Mouse (Mus musculus) liver, embryonic 14.5 days (tissue): ENCODE results near the gene Ntf3. TPM values are rescaled to one million over a fixed set of nuclear protein-coding genes. Genes with fewer than 3 reads are reported as not detected.

Source experiments
- ATAC-seq: fragments of 200-750 bp; cut with Nextera tagmentation; 2 replicates; pipeline ENCODE4 v1.8.0; 2017; ENCODE audit warnings: moderate number of reproducible peaks, mild to moderate bottlenecking, moderate library complexity; ENCODE audit not compliant: insufficient read depth
- DNase-seq, 3 experiments: peaks; one replicate each; pipeline ENCODE4 v3.0.0-alpha.2; 2012 to 2013; ENCODE audit warnings: low read depth in 3 of 3, low spot score in 3 of 3
- H3K27ac ChIP-seq: fragments of 300-500 bp; sonication (generic); 2 replicates; pipeline ENCODE4 v1.5.1; 2014; ENCODE audit warnings: moderate library complexity, mild to moderate bottlenecking, control low read depth, inconsistent platforms
- H3K27me3 ChIP-seq: fragments of 300-500 bp; sonication (generic); 2 replicates; pipeline ENCODE4 v1.6.1; 2014; ENCODE audit warnings: mild to moderate bottlenecking, low read length, moderate library complexity; ENCODE audit not compliant: control insufficient read depth, insufficient read depth
- H3K36me3 ChIP-seq: fragments of 300-500 bp; sonication (generic); replicated peaks from 2 replicates; pipeline ENCODE4 v1.6.1; 2014; ENCODE audit warnings: low read depth; ENCODE audit not compliant: control insufficient read depth, insufficient read depth
- H3K4me1 ChIP-seq, 2 experiments: fragments of 200-500 bp in 1 of 2; fragments of 300-500 bp in 1 of 2; sonication (generic) in 1 of 2; replicated peaks; 2 replicates each; pipeline ENCODE4 v1.6.1; 2012 to 2014; ENCODE audit warnings: antibody characterized with exemption in 1 of 2, inconsistent platforms in 1 of 2, low read length in 1 of 2; ENCODE audit not compliant: control insufficient read depth in 2 of 2, insufficient read depth in 2 of 2
- H3K4me2 ChIP-seq: fragments of 300-500 bp; sonication (generic); 2 replicates; pipeline ENCODE4 v1.6.1; 2014; ENCODE audit warnings: low read depth, mild to moderate bottlenecking, control low read depth, moderate library complexity
- H3K4me3 ChIP-seq, 2 experiments: fragments of 200-500 bp in 1 of 2; fragments of 300-500 bp in 1 of 2; sonication (generic) in 1 of 2; 2 replicates each; pipeline ENCODE4 v1.5.1; 2012 to 2014; ENCODE audit warnings: low read depth in 2 of 2, low read length in 2 of 2, mild to moderate bottlenecking in 2 of 2, control low read depth in 1 of 2, inconsistent platforms in 1 of 2, moderate library complexity in 1 of 2; ENCODE audit not compliant: insufficient read depth in 1 of 2
- H3K9ac ChIP-seq: fragments of 300-500 bp; sonication (generic); replicated peaks from 2 replicates; pipeline ENCODE4 v1.6.1; 2014; ENCODE audit warnings: mild to moderate bottlenecking, control low read depth, moderate library complexity
- H3K9me3 ChIP-seq: fragments of 300-500 bp; sonication (generic); 2 replicates; pipeline ENCODE4 v1.6.1; 2016; ENCODE audit warnings: low read length, mixed read lengths; ENCODE audit not compliant: control insufficient read depth
- CTCF ChIP-seq: IDR thresholded peaks from 2 replicates; pipeline ENCODE4 v1.5.1; 2016; ENCODE audit warnings: antibody characterized with exemption, low read depth, control low read depth
- EP300 ChIP-seq: IDR thresholded peaks from 2 replicates; pipeline ENCODE4 v1.6.1; 2016; ENCODE audit warnings: antibody characterized with exemption, low read depth
- WGBS: fragments of 180-500 bp; shearing (Covaris S2); extraction: QIAGEN DNeasy Blood & Tissue Kit; methylation state at CpG from one replicate; pipeline ENCODE4 v1.1.7; 2014; ENCODE audit not compliant: insufficient replicate concordance; 5-methylcytosine and 5-hydroxymethylcytosine counted together
- polyA plus RNA-seq, 2 experiments: library from polyadenylated mRNA; depleted of rRNA in 1 of 2; stranded (reverse) in 1 of 2; unstranded in 1 of 2; fragments of >200 nt; fragmentation: Nextera tagmentation in 1 of 2; extraction: Ambion mirVana in 1 of 2; gene quantifications; 2 replicates each; pipeline versions ENCODE4 v1.2.1 to v1.2.3; 2012 to 2014

The Ntf3 gene
- polyA plus RNA-seq, 2 experiments = 0.20 to 0.38 TPM

- 55% methylated on average over 5 of the region's 5 CpGs for WGBS
- TF ChIP-seq EP300 = no peak
- TF ChIP-seq CTCF = no peak
- Histone ChIP-seq H3K4me2 (no peak overlapping the region), H3K4me1 (no peaks in the 10 kb centered on the region), H3K36me3 (no peaks in the 10 kb centered on the region), H3K27me3 (no peaks in the 10 kb centered on the region), H3K27ac (no peak overlapping the region), H3K9me3 (no peaks in the 10 kb centered on the region), H3K9ac (no peak overlapping the region), H3K4me3 (no peak overlapping the region)
- DNase-seq (no peak), ATAC-seq (no peak)
These were observed 74.7 kb downstream of the Ntf3 start for GRCm38 (mm10) chr6:126092026-126092425.

GRCm38 (mm10) chr6:126090063-126090462 is 76.6 kb downstream of the Ntf3 start:
- Histone ChIP-seq H3K27ac (no peak overlapping the region), H3K27me3 (no peaks in the 10 kb centered on the region), H3K36me3 (no peaks in the 10 kb centered on the region), H3K9ac (no peak overlapping the region), H3K4me2 (no peak overlapping the region), H3K4me1 (no peaks in the 10 kb centered on the region), H3K4me3 (no peak overlapping the region), H3K9me3 (no peaks in the 10 kb centered on the region)
- WGBS = 47% methylated on average over 1 of the region's 1 CpGs
- DNase-seq (no peak), ATAC-seq (no peak)
- TF ChIP-seq EP300 = no peak
- TF ChIP-seq CTCF = no peak

- no peak for ATAC-seq
- no peak for TF ChIP-seq EP300
- TF ChIP-seq CTCF = no peak
- Histone ChIP-seq H3K9me3 (no peaks in the 10 kb centered on the region), H3K27me3 (no peaks in the 10 kb centered on the region), H3K4me1 (no peaks in the 10 kb centered on the region), H3K36me3 (no peaks in the 10 kb centered on the region), H3K27ac (no peak overlapping the region), H3K9ac (no peak overlapping the region), H3K4me3 (no peak overlapping the region), H3K4me2 (no peak overlapping the region)
- DNase-seq = no peak
- WGBS = 71% methylated on average over 12 of the region's 12 CpGs
These were observed 78.0 kb downstream of the Ntf3 start for GRCm38 (mm10) chr6:126088489-126089265.

- no peaks in the 10 kb centered on the region for H3K4me1 ChIP-seq
- DNase-seq (no peak), ATAC-seq (no peak)
- TF ChIP-seq CTCF (no peak), EP300 (no peak)
- H3K27ac ChIP-seq = no peak overlapping the region
- WGBS = 31% methylated on average over 3 of the region's 3 CpGs
- H3K9me3 ChIP-seq = no peaks in the 10 kb centered on the region
- no peak overlapping the region for H3K9ac ChIP-seq
- H3K4me3 ChIP-seq = no peak overlapping the region
- no peaks in the 10 kb centered on the region for H3K36me3 ChIP-seq
- H3K27me3 ChIP-seq = no peaks in the 10 kb centered on the region
- H3K4me2 ChIP-seq = no peak overlapping the region
These were observed 80.3 kb downstream of the Ntf3 start for GRCm38 (mm10) chr6:126086321-126086950.

GRCm38 (mm10) chr6:126080531-126080930 is 86.2 kb downstream of the Ntf3 start:
- WGBS = 49% methylated on average over 3 of the region's 3 CpGs
- H3K27me3 ChIP-seq = no peaks in the 10 kb centered on the region

More at GRCm38 (mm10) chr6:126080531-126080930, 86.2 kb downstream of the Ntf3 start:
- Histone ChIP-seq H3K4me3 (no peak overlapping the region), H3K36me3 (no peaks in the 10 kb centered on the region), H3K9ac (no peak overlapping the region), H3K27ac (no peak overlapping the region), H3K4me1 (no peaks in the 10 kb centered on the region), H3K9me3 (no peaks in the 10 kb centered on the region), H3K4me2 (no peak overlapping the region)
- DNase-seq = no peak
- ATAC-seq = no peak
- TF ChIP-seq EP300 (no peak), CTCF (no peak)
